Mouse (Mus musculus): ENCODE data around the gene Olfr1410. TPM values are rescaled to one million over a fixed set of nuclear protein-coding genes. Genes with fewer than 3 reads are reported as not detected.

Gene Olfr1410
- total RNA-seq (2021), result not detected
- long read RNA-seq, experiment 1, result 0 reads
- long read RNA-seq, experiment 2, result 0 reads

DNA sequence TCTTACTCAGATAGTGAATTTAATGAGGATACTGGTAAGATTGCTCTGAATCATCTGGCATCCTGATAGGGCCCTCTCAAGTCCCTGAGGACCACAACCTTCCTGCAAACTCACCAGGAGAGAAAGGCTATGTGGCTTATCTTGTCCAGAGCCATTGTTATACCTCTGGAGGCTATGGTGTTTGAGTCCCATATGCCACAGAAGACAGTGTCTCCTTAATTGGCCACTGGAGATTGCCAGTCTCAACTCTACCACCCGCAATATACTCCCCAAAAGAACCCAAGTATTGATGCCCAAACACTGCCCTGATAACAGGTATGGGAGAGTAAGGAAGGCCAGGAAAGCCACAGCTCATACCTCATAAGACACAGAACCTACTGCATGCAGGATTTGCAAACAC is at the start of gene Olfr1410:
TSS of gene Olfr1410 (plus strand) at position 301 of the 400 bp plus-strand sequence.
- DNase-seq (ENCODE audit: low spot score in 2 of 2), result no peak

- DNase-seq (ENCODE audit: low spot score in 2 of 2), result no peak
Measured at GRCm38 (mm10) chr1:92571022-92571421, 34.6 kb upstream of the Olfr1410 start, which contains the start of gene Olfr1413. Gene Olfr1413 (plus strand): TSS chr1:92571322.

- DNase-seq (ENCODE audit: low spot score in 2 of 2), result no peak
Measured at GRCm38 (mm10) chr1:92585479-92585878, 20.1 kb upstream of the Olfr1410 start, which contains the start of gene Olfr1412. Gene Olfr1412 (plus strand): TSS chr1:92585779.

GRCm38 (mm10) chr1:92594111-92594510 is 11.5 kb upstream of the Olfr1410 start, which contains the start of gene Olfr1411:
Gene Olfr1411 (plus strand): TSS chr1:92594411.
- no peak for DNase-seq (ENCODE audit: low spot score in 2 of 2)

- no peak for DNase-seq (ENCODE audit: low spot score in 2 of 2)
Measured at GRCm38 (mm10) chr1:92596019-92596418, 9.6 kb upstream of the Olfr1410 start.

DNA sequence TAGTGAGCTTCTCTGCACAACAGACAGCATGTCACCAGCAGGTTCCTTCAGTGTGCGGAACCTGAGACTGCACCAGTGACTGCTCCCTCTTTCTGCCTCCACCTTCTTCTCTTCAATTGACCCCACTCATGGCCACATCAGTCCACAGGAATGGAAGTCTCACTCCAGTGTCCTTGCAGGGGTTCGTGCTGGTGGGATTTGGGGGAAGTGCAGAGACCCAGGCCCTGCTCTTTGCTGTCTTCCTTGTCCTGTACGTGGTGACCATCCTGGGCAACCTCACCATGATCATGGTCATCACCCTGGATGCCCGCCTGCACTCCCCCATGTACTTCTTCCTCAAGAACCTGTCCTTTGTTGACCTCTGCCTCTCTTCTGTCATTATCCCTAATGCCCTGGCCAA is 2.1 kb downstream of the Olfr1410 start:
- no peak for DNase-seq (ENCODE audit: low spot score in 2 of 2)

DNA sequence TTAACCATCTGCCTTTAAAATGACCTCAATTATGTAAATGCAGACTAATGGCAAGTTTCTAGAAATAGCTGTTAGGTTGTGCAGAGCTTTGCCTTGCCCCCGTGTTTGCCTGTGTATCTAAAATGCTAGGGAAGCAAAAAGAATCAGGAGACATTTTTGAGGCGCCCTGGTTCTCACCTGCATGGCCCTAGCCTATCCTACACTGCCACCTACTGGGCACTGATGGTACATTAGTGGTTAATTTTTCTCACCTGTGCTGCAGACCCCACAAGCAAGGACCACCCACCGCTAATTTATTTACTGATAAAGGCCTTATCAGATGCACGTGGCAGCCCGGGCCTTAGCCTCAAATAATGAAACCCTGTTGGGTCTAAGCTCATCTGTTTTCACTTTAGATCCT is 5.4 kb downstream of the Olfr1410 start:
- peak; percentile 63 to 71 for DNase-seq (ENCODE audit: low spot score in 2 of 2)

- DNase-seq (ENCODE audit: low spot score in 2 of 2), result no peak
Measured at GRCm38 (mm10) chr1:92613175-92613574, 7.6 kb downstream of the Olfr1410 start.

- DNase-seq (ENCODE audit: low spot score in 2 of 2), result no peak
Measured at GRCm38 (mm10) chr1:92614516-92614915, 8.9 kb downstream of the Olfr1410 start.

- DNase-seq (ENCODE audit: low spot score in 2 of 2), result no peak
Measured at GRCm38 (mm10) chr1:92616046-92616445, 10.5 kb downstream of the Olfr1410 start.

DNA sequence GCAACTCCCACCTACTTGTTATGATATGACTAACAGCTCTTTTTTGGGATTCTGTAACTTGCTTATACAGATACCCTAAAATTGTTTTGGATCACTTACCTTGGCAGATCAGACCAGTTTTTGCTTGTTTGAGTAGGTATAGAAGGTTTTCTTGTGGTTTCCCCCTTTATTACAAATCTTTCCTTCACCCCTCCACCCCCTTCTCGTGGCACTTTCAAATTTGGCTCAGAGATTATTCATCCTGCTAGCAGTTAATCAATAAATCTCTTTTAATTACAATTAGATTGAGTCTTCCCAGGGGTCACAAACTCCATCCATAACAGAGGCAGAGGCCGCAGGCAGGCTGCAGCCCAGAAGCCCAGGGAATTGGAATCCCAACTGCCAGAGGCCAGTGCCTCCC is 11.9 kb downstream of the Olfr1410 start, which contains the start of gene Olfr12:
TSS of gene Olfr12 (plus strand) at position 301 of the 400 bp plus-strand sequence.
- no peak for DNase-seq (ENCODE audit: low spot score in 2 of 2)

DNA sequence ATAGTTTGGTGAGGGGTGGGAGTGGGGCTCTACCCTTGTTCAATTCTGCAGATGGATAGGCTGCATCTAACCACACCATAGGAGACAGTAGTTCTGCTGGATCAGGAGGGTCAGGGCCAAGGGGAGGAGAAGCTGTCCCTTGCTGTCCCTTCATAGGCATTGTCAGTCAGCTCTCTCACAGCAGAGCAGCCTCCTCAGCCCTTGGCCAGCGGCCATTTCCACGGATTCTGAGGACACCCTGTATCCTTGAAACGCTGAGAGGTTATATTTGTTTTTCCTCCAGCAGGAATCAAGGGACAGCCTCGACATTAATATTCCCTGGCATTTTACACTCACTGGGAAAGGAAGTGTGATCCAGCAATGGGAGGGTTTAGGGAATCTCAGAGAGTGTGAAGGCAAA is 12.8 kb downstream of the Olfr1410 start:
- no peak for DNase-seq (ENCODE audit: low spot score in 2 of 2)

DNA sequence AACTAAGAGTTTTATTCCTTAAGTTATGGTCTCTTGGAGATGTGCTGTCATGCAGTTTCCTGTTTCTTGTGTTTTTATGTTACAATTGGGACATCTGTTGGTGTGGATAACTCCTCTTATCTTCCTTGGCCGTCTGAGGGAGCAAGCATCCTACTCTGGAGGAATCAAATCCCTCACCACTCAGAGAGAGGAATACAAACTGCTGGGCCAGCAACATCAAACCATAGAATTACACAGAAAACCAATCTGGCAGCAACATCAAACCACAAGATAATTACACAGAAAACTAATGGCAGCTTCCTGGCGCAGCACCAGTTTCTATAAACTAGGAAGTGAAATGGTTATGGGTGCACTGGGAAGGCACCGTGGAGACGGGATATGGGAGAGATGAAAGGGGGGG is 22.6 kb downstream of the Olfr1410 start:
- DNase-seq (ENCODE audit: low spot score in 2 of 2), result no peak

DNA sequence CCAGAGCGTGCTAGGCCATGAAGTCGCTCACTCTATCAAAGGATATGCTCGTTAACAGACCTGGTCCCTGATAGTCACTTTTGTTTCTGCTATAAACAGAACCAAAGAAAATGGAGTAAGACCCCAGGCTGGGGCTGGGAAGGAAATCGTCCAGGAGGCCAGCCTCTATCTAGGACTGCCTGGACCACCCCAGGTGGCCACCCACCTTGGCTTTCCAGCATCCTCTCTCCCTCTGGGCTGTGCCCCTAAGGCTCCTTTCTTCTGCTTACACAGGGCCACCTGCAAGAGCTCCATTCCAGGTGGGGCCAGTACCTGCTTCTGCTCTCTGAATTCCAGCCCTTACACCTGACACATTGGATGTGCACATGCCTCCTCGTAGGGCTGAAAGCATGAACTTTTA is 26.6 kb downstream of the Olfr1410 start:
- no peak for DNase-seq (ENCODE audit: low spot score in 2 of 2)

DNA sequence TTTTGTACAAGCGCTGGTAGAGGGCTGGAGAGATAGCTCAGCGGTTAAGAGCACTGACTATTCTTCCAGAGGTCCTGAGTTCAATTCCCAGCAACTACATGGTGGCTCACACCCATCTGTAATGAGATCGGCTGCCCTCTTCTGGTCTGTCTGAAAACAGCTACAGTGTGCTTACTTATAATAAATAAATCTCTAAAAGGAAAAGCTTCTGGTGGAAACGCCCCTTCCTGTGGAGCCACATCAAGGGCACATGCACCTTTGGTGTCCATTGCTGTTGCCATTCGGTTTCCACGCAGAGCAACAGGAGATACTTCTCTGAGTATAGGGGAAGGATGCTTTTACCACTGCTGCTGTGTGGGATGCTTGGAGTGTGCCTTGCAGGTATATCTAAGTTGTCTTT is 27.4 kb downstream of the Olfr1410 start:
- no peak for DNase-seq (ENCODE audit: low spot score in 2 of 2)

GRCm38 (mm10) chr1:92633726-92634125 is 28.1 kb downstream of the Olfr1410 start:
- peak in 1 of 2 experiments; percentile 1 for DNase-seq (ENCODE audit: low spot score in 2 of 2)

DNA sequence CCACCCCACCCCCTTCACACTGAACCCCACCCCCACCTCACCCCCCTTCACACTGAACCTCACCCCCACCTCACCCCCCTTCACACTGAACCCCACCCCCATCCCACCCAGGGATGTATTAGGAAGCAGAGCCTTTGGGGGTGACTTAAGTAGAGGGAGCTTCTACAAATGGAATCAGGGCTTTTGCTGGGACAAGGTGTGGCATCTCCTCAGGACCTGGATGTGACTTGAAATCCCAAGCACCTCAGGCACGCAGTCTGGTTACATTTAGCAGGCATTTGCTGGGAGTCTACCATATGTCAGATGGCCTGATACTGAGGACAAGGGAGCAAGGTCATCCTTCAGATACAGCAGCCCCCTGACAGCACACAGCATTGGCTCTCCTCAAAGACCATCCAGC is 29.0 kb downstream of the Olfr1410 start:
- DNase-seq (ENCODE audit: low spot score in 2 of 2), result no peak

GRCm38 (mm10) chr1:92634976-92635599 is 29.5 kb downstream of the Olfr1410 start:
- no peak for DNase-seq (ENCODE audit: low spot score in 2 of 2)

- DNase-seq (ENCODE audit: low spot score in 2 of 2), result no peak
Measured at GRCm38 (mm10) chr1:92636015-92636414, 30.4 kb downstream of the Olfr1410 start.

GRCm38 (mm10) chr1:92636676-92637075 is 31.1 kb downstream of the Olfr1410 start:
- DNase-seq (ENCODE audit: low spot score in 2 of 2), result no peak

GRCm38 (mm10) chr1:92637501-92638172 is 32.1 kb downstream of the Olfr1410 start:
- DNase-seq (ENCODE audit: low spot score in 2 of 2), result peak in 1 of 2 experiments; percentile 1

GRCm38 (mm10) chr1:92638181-92638580 is 32.6 kb downstream of the Olfr1410 start:
- peak; percentile 62 to 81 for DNase-seq (ENCODE audit: low spot score in 2 of 2)
